Mouse (Mus musculus) regulatory T cell (primary cell): Measurements from ENCODE around the gene Ift122.
"Not testable (repeated sequence)": the region's sequence is repeated elsewhere in the genome, so short reads cannot be mapped to it uniquely, and the experiment has no call there.

Experiments
- in situ Hi-C: fragments of 300-600 bp; cut with MboI, MseI; formaldehyde crosslinking; loops from one replicate; pipeline ENCODE4 v1.15.1; 2025; ENCODE audit warnings: high pct_unique_total_duplicates

Ift122 gene

GRCm38 (mm10) chr6:115853091-115853813, at the start of gene Ift122, which contains the start of gene Mbd4:
Ift122 (plus strand) TSS chr6:115853470.
Mbd4 (minus strand) TSS chr6:115853371.
- in situ Hi-C loops: no loop called here

GRCm38 (mm10) chr6:115803541-115804382, 49.5 kb upstream of the Ift122 start:
- in situ Hi-C loops: no loop called here

DNA sequence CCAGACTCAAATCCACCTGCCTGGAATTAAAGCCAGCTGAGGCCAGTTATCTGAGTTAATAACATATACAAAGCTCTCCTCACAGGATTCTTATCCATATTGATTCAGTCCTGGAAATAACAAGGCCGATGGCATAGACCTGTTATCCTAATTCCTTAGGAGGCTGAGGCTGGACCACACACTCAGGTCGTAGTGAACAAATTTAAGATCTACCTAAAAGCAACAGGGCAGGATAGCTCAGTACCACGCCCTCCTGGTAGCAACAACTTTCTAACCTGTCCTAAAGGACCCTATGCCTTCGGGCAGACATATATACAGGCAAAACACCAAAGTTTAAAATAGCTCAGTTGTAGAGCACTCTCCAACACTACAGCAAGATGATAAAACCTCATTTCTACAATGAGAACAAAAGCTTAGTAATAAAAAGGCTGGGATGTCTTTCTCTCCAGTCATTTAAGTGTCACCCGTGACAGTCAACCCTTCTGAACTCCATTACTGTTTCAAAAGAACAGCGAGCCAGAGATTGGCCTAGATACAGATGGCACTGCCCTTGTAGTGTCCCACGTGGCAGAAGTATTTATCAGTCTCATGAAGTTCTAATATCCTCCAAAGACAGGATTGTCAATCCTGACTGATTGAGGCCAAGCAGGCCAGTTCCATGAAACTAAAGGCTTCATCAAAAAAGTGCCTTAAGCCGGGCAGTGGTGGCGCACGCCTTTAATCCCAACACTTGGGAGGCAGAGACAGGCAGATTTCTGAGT, 48.7 kb upstream of the Ift122 start:
- in situ Hi-C loops: no loop called here

DNA sequence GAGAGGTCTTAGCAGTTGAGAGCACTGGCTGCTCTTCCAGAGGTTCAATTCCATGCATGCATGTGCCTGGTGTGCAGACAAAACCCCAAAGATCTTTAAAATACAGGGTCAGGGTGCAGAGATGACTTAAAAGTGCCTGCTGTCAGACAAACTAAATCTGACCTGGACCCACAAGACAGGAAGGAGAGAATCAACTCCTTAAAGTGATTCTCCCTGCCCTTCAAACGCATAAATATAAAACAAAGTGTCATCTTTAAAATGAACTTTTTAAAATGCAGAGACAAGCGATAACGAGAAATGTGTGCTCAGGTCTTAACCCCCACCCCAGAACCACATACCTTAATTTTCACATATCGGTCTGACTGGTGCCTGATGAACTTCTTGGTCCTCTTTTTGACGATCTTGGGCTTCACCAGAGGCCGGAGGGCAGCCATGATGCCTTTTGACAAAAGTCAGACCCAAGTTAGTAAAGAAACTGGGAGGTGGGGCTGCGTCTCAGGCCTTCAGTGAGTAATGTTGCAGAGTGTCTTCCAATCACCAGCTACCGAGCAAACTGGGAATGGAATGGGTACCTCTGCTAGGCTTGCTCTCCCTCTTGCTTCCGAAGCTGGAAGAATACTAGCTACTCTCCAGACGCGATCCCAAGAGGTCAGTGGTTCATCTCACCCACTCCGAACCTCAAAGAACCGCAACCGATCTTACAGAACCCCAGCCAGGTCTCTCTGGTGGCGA, 45.6 kb upstream of the Ift122 start:
- in situ Hi-C loops: no loop called here

- in situ Hi-C loops: no loop called here
Observed at GRCm38 (mm10) chr6:115808196-115808487, 45.1 kb upstream of the Ift122 start.

DNA sequence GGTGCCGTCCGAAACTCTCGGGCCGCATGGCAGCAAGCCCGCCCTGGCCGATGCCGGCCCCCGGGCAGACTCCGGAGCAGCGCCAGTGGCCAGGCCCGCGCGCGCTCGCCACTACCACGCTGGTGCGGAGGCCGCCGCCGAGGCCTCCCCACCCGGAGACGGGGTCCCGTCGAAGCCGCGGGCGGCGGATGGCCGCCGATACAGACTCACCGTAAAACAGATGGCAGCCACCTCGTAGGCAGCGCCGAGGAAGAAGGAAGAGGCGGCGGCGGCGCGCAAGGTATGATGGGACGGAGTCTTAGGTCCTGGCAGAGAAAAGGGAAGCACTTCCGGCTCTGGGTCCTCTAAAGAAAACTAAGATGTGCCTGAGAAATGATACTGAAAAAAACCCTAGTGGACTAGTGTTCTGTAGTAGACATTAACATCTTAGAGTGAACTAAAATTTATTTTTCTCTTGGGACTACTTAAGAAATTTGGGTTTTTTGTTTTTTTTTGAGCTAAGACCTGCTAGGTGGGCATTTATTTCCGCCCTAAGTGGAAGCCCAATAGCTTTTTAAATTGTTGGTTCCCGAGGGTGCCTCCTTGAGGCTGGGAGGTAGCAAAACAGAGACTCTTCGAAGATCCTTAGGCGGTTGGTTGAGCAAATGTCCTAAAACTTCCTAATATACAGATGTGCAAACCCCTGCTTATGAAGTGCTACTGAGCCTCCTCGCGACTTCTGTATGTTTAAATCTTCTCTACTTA, 44.6 kb upstream of the Ift122 start, which contains the start of gene Rpl32:
Gene Rpl32, minus strand, starts transcription at position 260 of the 744 bp plus-strand sequence.
- in situ Hi-C loops: no loop called here

DNA sequence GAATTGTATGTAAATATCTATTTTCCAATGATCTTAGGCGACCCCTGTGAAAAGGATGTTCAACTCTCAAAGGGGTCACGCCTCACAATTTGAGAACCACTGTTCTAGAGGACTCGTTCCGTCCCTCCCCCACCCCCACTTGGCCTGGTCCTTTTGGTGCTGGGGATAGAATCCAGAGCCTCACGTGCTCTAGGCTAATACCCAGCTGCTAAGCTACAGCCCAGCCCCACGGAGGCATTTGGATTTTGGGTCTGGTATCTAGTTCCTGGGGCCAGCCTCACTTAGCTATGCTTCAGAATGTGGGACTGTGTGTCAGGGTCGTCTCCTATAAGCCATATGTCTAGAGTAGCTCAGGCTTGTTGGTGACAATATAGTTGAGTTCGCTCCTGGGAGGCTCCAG, 41.7 kb upstream of the Ift122 start:
- in situ Hi-C loops: no loop called here

GRCm38 (mm10) chr6:115814104-115814503, 39.2 kb upstream of the Ift122 start:
- in situ Hi-C loops: no loop called here

DNA sequence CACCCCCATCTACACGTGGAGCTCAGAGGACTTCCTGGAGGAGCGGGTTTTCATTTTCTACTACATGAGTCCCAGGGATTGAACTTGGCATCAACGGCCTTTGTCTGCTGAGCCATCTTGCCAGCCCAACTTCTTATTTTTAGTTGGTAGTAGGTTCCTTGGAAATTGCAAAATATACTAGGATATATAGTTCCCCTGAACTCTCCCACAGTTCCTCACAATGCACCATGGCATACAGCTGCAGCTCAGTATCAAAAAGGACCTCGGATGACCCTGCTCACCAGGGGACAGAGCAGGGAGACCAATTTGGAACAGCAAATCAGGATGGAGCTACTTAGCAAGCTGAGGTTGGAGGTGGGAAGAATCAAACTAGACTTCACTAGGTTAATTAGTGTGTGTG, 38.2 kb upstream of the Ift122 start:
- in situ Hi-C loops: no loop called here

DNA sequence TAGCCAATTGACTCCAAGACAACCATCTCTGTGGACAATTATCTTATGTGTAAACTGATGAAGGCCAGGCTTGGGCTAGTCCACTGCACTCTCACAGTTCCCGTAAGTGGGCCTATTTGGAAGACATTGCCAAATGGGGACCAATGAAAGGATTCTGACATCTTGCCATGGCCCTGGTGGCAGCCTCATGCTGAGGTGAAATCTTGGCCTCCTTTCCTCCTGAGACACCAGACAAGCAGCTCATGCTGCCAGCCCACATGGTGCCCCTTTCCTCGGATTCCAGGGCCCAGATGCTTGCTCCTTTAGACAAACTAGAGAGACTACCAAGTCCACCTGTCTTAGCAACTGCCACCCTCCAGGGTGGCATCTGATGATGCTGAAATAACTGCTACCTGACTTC, 35.1 kb upstream of the Ift122 start:
- in situ Hi-C loops: no loop called here

- in situ Hi-C loops: no loop called here
Observed at GRCm38 (mm10) chr6:115821216-115821993, 31.9 kb upstream of the Ift122 start.

- in situ Hi-C loops: not testable (repeated sequence)
Observed at GRCm38 (mm10) chr6:115823850-115824464, 29.3 kb upstream of the Ift122 start.

DNA sequence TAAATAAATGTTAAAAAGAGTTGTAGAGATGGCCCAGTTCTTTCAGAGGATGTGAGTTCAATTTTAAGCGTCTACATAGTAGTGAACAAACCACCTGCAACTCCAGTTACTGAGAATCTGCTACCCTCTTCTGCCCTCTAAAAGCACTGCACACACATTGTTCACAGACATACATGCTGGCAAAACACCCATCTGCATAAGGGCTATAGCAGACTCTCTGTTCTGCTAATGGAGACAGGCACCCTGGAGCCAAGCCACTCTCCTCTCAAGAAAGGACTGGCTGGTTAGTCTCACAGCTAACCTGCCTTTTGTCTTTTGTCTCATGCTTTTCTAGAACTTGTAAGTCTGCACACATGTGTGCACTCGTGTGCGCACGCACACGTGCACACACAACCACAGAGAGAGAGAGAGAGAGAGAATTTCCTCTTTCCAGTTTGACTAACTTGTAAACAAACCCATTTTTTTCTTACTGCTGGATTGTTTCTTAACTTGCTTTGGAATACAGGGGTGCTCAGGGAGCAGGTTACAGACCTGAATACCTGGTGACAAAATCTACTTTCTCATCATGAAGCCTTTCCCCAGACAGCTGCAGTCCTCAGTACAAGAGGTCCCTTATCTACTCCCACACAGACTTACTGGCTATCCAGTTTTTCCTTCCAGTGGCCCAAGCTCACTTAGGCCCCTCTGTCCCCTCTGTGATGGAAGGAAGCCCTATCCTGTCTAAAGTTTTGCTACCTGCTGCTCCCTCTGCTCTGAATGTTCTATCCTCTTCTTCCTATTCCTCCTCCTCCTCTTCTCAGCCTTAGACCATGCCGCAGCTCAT, 22.3 kb upstream of the Ift122 start:
- in situ Hi-C loops: no loop called here

DNA sequence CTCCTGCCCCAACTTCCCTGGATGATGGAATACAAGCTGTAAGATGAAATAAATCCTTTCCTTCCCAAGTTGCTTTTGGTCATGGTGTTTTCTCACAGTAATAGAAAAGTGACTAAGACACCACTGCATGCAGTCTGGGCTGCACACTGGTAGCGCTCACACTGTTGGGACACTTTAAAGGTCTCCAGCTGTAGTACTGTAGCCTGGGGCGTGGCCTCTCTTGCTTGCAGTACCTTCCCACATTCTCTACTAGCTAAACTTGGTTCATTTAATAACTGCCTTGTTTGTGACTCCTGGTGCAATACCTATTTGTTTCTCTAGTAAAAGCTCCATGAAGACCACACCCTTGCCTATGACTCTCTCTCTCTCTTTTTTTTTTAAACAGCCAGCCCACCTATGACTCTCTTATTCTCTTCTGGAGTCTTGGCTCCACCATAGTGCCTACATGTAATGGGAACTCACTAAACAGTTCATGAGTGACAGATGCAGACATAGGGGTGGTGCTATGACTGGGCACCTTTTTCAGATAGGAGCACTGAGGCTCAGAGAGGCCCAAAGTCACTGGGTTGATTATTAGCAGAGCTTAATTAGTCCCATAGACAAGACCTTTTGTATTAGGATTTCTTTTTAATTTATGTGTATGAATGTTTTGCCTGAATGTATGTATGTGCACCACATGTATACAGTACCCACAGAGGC, 21.0 kb upstream of the Ift122 start:
- in situ Hi-C loops: no loop called here

DNA sequence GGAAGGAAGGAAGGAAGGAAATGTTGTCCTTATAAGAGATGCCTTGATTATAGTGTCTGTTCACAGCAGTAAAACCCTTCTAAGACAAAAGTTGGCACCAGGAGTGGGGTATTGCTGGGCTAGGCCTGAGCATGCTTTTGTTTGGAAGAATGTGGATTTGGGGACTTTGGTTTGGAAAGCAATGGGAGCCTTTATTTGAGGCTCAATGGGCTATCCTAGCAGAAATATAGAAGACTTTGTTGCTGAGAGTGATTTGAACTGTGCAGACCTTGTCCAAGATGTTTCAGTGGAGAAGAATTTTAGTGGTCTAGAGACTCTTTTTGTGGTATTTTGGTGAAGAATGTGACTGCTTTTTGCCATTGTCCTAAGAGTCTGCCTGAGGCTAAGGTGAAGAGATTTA, 19.4 kb upstream of the Ift122 start:
- in situ Hi-C loops: no loop called here

GRCm38 (mm10) chr6:115838161-115838597, 15.1 kb upstream of the Ift122 start, which contains the start of gene Efcab12:
Efcab12 (minus strand) TSS chr6:115838412.
- in situ Hi-C loops: no loop called here

- in situ Hi-C loops: no loop called here
Observed at GRCm38 (mm10) chr6:115838745-115839144, 14.5 kb upstream of the Ift122 start.

DNA sequence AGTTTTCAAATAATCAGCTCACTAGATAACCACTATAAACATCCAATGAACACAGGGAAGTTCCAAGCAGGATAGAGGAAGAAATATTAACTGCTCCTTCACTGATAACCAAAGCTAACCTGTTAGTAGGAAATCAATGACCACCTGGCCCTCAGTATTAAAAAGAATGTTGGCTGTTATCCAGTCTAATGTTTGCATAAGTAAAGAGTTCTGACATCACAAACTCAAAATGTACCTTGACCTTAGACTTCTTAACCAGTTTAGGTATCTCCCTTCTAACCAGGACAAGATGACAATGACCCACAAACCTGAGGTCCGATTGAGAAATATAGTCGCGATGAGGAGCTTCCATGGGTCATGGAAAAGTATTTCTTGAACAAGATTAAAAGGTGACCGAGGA, 8.3 kb upstream of the Ift122 start:
- in situ Hi-C loops: no loop called here
